Mouse (Mus musculus): ENCODE measurements around the gene Lhfp. TPM values are rescaled to one million over a fixed set of nuclear protein-coding genes. Genes with fewer than 3 reads are reported as not detected.

Gene Lhfp
- polyA plus RNA-seq (2015; fragmentation: Nextera tagmentation; extraction: Ambion mirVana), result 92.7 and 107 TPM in 2 replicates

GRCm38 (mm10) chr3:53041411-53042239 lies at the start of gene Lhfp:
Gene Lhfp, plus strand, starts transcription at chr3:53041528.
- Histone ChIP-seq H3K27me3 (no peaks in the 10 kb centered on the region), H3K9me3 (replicated peaks) (no peaks in the 10 kb centered on the region), H3K4me1 (replicated peaks) (peaks cover 37% of the 10 kb centered on the region), H3K4me3 (peak within 1 kb of the TSS; percentile 87), H3K27ac (peak within 1 kb of the TSS; percentile 92), H3K9ac (peak within 1 kb of the TSS; percentile 84), H3K36me3 (no peaks in the 10 kb centered on the region), H3K4me2 (peak within 1 kb of the TSS; percentile 80)
- peak; percentile 93 for ATAC-seq (replicated peaks; ENCODE audit: insufficient number of reproducible peaks, insufficient read depth, low FRiP score, low read depth)
- WGBS, result under 1% methylated on average over 58 of the region's 58 CpGs

GRCm38 (mm10) chr3:52993296-52993695 lies 48.0 kb upstream of the Lhfp start:
- H3K36me3 ChIP-seq, result peaks cover 54% of the 10 kb centered on the region
- no peak overlapping the region for H3K9ac ChIP-seq
- no peak overlapping the region for H3K4me2 ChIP-seq
- no peak overlapping the region for H3K4me3 ChIP-seq
- WGBS, result 86% methylated on average over 10 of the region's 10 CpGs
- no peak for ATAC-seq (replicated peaks; ENCODE audit: insufficient number of reproducible peaks, insufficient read depth, low FRiP score, low read depth)
- no peaks in the 10 kb centered on the region for H3K27me3 ChIP-seq
- H3K9me3 ChIP-seq (replicated peaks), result no peaks in the 10 kb centered on the region
- no peaks in the 10 kb centered on the region for H3K4me1 ChIP-seq (replicated peaks)
- H3K27ac ChIP-seq, result no peak overlapping the region

GRCm38 (mm10) chr3:52994666-52995065 lies 46.7 kb upstream of the Lhfp start:
- peaks cover 48% of the 10 kb centered on the region for H3K36me3 ChIP-seq
- no peak overlapping the region for H3K4me3 ChIP-seq
- WGBS, result 68% methylated on average over 5 of the region's 5 CpGs
- no peak for ATAC-seq (replicated peaks; ENCODE audit: insufficient number of reproducible peaks, insufficient read depth, low FRiP score, low read depth)
- H3K4me1 ChIP-seq (replicated peaks), result no peaks in the 10 kb centered on the region
- H3K4me2 ChIP-seq, result no peak overlapping the region
- no peaks in the 10 kb centered on the region for H3K9me3 ChIP-seq (replicated peaks)
- H3K27ac ChIP-seq, result no peak overlapping the region
- no peaks in the 10 kb centered on the region for H3K27me3 ChIP-seq
- no peak overlapping the region for H3K9ac ChIP-seq

GRCm38 (mm10) chr3:52996635-52997034 lies 44.7 kb upstream of the Lhfp start:
- ATAC-seq (replicated peaks; ENCODE audit: insufficient number of reproducible peaks, insufficient read depth, low FRiP score, low read depth), result no peak

GRCm38 (mm10) chr3:52997381-52997780 lies 43.9 kb upstream of the Lhfp start:
- Histone ChIP-seq H3K9me3 (replicated peaks) (no peaks in the 10 kb centered on the region), H3K36me3 (peaks cover 49% of the 10 kb centered on the region), H3K9ac (no peak overlapping the region), H3K4me3 (no peak overlapping the region), H3K27me3 (no peaks in the 10 kb centered on the region), H3K27ac (no peak overlapping the region), H3K4me1 (replicated peaks) (no peaks in the 10 kb centered on the region), H3K4me2 (no peak overlapping the region)
- WGBS, result 64% methylated on average over 1 of the region's 1 CpGs
- ATAC-seq (replicated peaks; ENCODE audit: insufficient number of reproducible peaks, insufficient read depth, low FRiP score, low read depth), result no peak

More at GRCm38 (mm10) chr3:52996635-52997034, 44.7 kb upstream of the Lhfp start:
- Histone ChIP-seq H3K4me2 (no peak overlapping the region), H3K27me3 (no peaks in the 10 kb centered on the region), H3K9ac (no peak overlapping the region), H3K27ac (no peak overlapping the region), H3K4me3 (no peak overlapping the region), H3K4me1 (replicated peaks) (no peaks in the 10 kb centered on the region), H3K9me3 (replicated peaks) (no peaks in the 10 kb centered on the region), H3K36me3 (peaks cover 48% of the 10 kb centered on the region)
- 91% methylated on average over 5 of the region's 5 CpGs for WGBS

- Histone ChIP-seq H3K36me3 (peaks cover 41% of the 10 kb centered on the region), H3K4me3 (no peak overlapping the region), H3K27ac (no peak overlapping the region), H3K27me3 (no peaks in the 10 kb centered on the region), H3K4me2 (no peak overlapping the region), H3K9me3 (replicated peaks) (no peaks in the 10 kb centered on the region), H3K9ac (no peak overlapping the region), H3K4me1 (replicated peaks) (no peaks in the 10 kb centered on the region)
- WGBS, result 69% methylated on average over 15 of the region's 15 CpGs
- ATAC-seq (replicated peaks; ENCODE audit: insufficient number of reproducible peaks, insufficient read depth, low FRiP score, low read depth), result no peak
Observed at GRCm38 (mm10) chr3:52999016-52999744, 42.1 kb upstream of the Lhfp start.

- ATAC-seq (replicated peaks; ENCODE audit: insufficient number of reproducible peaks, insufficient read depth, low FRiP score, low read depth), result no peak
- H3K27me3 ChIP-seq, result no peaks in the 10 kb centered on the region
- H3K9me3 ChIP-seq (replicated peaks), result no peaks in the 10 kb centered on the region
- H3K4me2 ChIP-seq, result no peak overlapping the region
- H3K4me3 ChIP-seq, result no peak overlapping the region
- 71% methylated on average over 3 of the region's 3 CpGs for WGBS
- no peak overlapping the region for H3K27ac ChIP-seq
- no peak overlapping the region for H3K9ac ChIP-seq
- H3K4me1 ChIP-seq (replicated peaks), result no peaks in the 10 kb centered on the region
- peaks cover 40% of the 10 kb centered on the region for H3K36me3 ChIP-seq
Observed at GRCm38 (mm10) chr3:52999996-53000395, 41.3 kb upstream of the Lhfp start.

- H3K36me3 ChIP-seq, result peaks cover 38% of the 10 kb centered on the region
- no peak overlapping the region for H3K27ac ChIP-seq
- no peak overlapping the region for H3K4me3 ChIP-seq
- no peak overlapping the region for H3K4me2 ChIP-seq
- WGBS, result 61% methylated on average over 6 of the region's 6 CpGs
- no peak overlapping the region for H3K9ac ChIP-seq
- no peaks in the 10 kb centered on the region for H3K27me3 ChIP-seq
- ATAC-seq (replicated peaks; ENCODE audit: insufficient number of reproducible peaks, insufficient read depth, low FRiP score, low read depth), result no peak
- H3K9me3 ChIP-seq (replicated peaks), result no peaks in the 10 kb centered on the region
- no peaks in the 10 kb centered on the region for H3K4me1 ChIP-seq (replicated peaks)
Observed at GRCm38 (mm10) chr3:53002076-53002475, 39.3 kb upstream of the Lhfp start.

- no peak overlapping the region for H3K27ac ChIP-seq
- peaks cover 56% of the 10 kb centered on the region for H3K36me3 ChIP-seq
- WGBS, result 76% methylated on average over 2 of the region's 2 CpGs
- no peak overlapping the region for H3K4me3 ChIP-seq
- H3K9ac ChIP-seq, result no peak overlapping the region
- H3K4me2 ChIP-seq, result no peak overlapping the region
- H3K4me1 ChIP-seq (replicated peaks), result no peaks in the 10 kb centered on the region
- H3K9me3 ChIP-seq (replicated peaks), result no peaks in the 10 kb centered on the region
- 0 out of 2 replicates have a peak, but pooled peaks have one; percentile 58 for ATAC-seq (replicated peaks; ENCODE audit: insufficient number of reproducible peaks, insufficient read depth, low FRiP score, low read depth)
- no peaks in the 10 kb centered on the region for H3K27me3 ChIP-seq
Observed at GRCm38 (mm10) chr3:53004406-53005114, 36.8 kb upstream of the Lhfp start.

- Histone ChIP-seq H3K36me3 (peaks cover 63% of the 10 kb centered on the region), H3K4me1 (replicated peaks) (no peaks in the 10 kb centered on the region), H3K9ac (no peak overlapping the region), H3K27me3 (no peaks in the 10 kb centered on the region), H3K4me2 (no peak overlapping the region), H3K4me3 (no peak overlapping the region), H3K27ac (no peak overlapping the region), H3K9me3 (replicated peaks) (no peaks in the 10 kb centered on the region)
- WGBS, result 87% methylated on average over 8 of the region's 8 CpGs
- no peak for ATAC-seq (replicated peaks; ENCODE audit: insufficient number of reproducible peaks, insufficient read depth, low FRiP score, low read depth)
Observed at GRCm38 (mm10) chr3:53007411-53007810, 33.9 kb upstream of the Lhfp start.
